Mouse (Mus musculus) neural tube, embryonic 14.5 days (tissue): Measurements from ENCODE around the gene Tcte3. TPM values are rescaled to one million over a fixed set of nuclear protein-coding genes. Genes with fewer than 3 reads are reported as not detected.
"Not testable (repeated sequence)": the region's sequence is repeated elsewhere in the genome, so short reads cannot be mapped to it uniquely, and the experiment has no call there.

Experiments used
- ATAC-seq: fragments of 200-750 bp; cut with Nextera tagmentation; 2 replicates; pipeline ENCODE4 v1.8.0; 2017; ENCODE audit warnings: low read depth, mild to moderate bottlenecking, moderate TSS enrichment, moderate library complexity
- H3K27ac ChIP-seq: fragments of 300-500 bp; sonication (generic); 2 replicates; pipeline ENCODE4 v1.5.1; 2014; ENCODE audit warnings: low read depth, mild to moderate bottlenecking, control low read depth, low read length, moderate library complexity, mixed read lengths
- H3K27me3 ChIP-seq: fragments of 300-500 bp; sonication (generic); 2 replicates; pipeline ENCODE4 v1.6.1; 2014; ENCODE audit warnings: low read length; ENCODE audit not compliant: control insufficient read depth, insufficient read depth
- H3K36me3 ChIP-seq: fragments of 300-500 bp; sonication (generic); 2 replicates; pipeline ENCODE4 v1.6.1; 2014; ENCODE audit warnings: low read length, mixed read lengths; ENCODE audit not compliant: control insufficient read depth, insufficient read depth
- H3K4me1 ChIP-seq: fragments of 300-500 bp; sonication (generic); 2 replicates; pipeline ENCODE4 v1.6.1; 2014; ENCODE audit warnings: low read length; ENCODE audit not compliant: control insufficient read depth, insufficient read depth
- H3K4me2 ChIP-seq: fragments of 300-500 bp; sonication (generic); 2 replicates; pipeline ENCODE4 v1.6.1; 2014; ENCODE audit warnings: mild to moderate bottlenecking, low read depth, low read length, control low read depth
- H3K4me3 ChIP-seq: fragments of 300-500 bp; sonication (generic); 2 replicates; pipeline ENCODE4 v1.5.1; 2014; ENCODE audit warnings: low read depth, low read length, control low read depth, mixed read lengths
- H3K9ac ChIP-seq: fragments of 300-500 bp; sonication (generic); replicated peaks from 2 replicates; pipeline ENCODE4 v1.6.1; 2014; ENCODE audit warnings: low read depth, mild to moderate bottlenecking, control low read depth, low read length, mixed read lengths
- H3K9me3 ChIP-seq: fragments of 300-500 bp; sonication (generic); 2 replicates; pipeline ENCODE4 v1.6.1; 2016; ENCODE audit warnings: low read length; ENCODE audit not compliant: control insufficient read depth
- WGBS: fragments of 180-500 bp; shearing (Covaris S2); extraction: QIAGEN DNeasy Blood & Tissue Kit; methylation state at CpG from one replicate; pipeline ENCODE4 v1.1.7; 2014; 5-methylcytosine and 5-hydroxymethylcytosine counted together
- polyA plus RNA-seq: library from polyadenylated mRNA; unstranded; fragments of >200 nt; fragmentation: Nextera tagmentation; extraction: Ambion mirVana; gene quantifications from 2 replicates; pipeline ENCODE4 v1.2.1, GENCODE M21; 2014

The Tcte3 gene
- polyA plus RNA-seq, 1 experiment from 2014 or later: 0.68 TPM

DNA sequence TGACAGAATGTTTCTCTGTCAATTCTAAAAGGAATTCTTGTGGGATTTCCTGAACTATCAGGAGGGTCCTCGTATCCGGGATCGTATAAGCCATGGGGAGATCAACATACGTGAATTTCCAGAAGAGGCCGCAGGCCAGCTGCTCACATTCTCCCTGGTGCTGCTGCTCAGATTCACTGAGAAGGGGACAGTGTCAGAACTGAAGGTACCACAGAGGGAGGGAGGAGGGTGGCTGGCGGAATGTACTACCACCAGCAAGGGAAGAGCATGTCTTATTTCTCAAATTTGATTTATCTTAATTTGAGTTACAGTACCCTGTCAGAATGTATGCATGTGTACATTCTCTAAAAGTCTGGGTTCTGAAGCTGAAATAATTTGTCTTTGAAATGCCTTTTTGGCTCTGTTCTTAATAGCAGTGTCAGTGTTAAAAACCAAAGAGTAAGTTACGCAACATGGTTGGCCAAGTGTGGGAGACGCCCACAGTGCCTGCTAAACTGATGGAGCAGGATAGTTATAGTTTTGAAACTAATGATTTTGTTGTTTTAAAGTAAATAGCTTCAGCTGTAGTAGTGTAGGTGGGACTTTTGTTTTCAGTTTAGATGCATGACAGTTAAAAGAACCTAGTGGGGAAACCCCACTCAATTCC, 12.0 kb upstream of the Tcte3 start:
- peaks cover 12% of the 10 kb centered on the region for H3K36me3 ChIP-seq
- H3K4me1 ChIP-seq, H3K4me3 ChIP-seq, H3K9me3 ChIP-seq, H3K9ac ChIP-seq, H3K27ac ChIP-seq, H3K4me2 ChIP-seq, H3K27me3 ChIP-seq, ATAC-seq: not testable (repeated sequence)
- WGBS: 97% methylated on average over 5 of the region's 8 CpGs

DNA sequence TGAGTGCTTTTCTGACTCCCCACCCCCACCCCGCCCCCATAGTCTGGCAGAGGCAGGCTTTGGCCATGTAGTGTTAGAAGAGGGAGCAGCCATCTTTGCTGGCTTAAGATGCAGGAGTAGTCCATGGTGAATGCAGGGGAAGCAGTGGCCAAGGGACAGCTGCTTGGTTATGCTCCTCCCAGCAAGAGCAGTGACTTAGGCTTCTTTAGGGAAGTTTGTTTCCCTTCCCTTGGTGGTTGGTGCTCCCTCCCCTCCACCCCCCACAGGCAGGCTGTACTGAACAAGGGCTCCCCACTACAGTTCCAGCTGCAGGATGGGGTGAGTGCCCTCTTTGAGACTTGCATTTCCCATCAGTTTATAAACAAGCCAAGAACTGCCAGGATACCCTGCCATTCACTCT, 11.5 kb upstream of the Tcte3 start:
- WGBS: 64% methylated on average over 1 of the region's 1 CpGs

DNA sequence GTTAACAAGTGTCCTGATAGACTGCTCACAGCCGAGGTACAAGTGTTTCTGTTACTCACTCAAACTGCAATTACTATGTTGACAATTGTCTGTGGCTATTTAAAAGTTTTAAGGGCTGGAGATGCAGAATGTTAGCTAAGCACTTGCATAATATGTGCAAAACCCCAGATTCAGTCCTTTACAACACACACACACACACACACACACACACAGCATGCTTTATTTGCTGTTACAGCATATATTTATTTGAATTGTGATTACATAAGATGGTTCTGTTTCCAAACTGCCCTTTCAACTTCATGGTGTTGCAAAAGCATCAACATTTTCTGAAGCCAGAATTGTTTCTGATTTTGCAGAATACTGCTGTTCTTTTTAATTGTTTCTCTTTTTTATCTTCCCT, 9.1 kb upstream of the Tcte3 start:
- H3K4me2 ChIP-seq: not testable (repeated sequence)

More for the DNA sequence above, 11.5 kb upstream of the Tcte3 start:
- H3K27ac ChIP-seq, H3K4me3 ChIP-seq, H3K4me1 ChIP-seq, H3K9me3 ChIP-seq, H3K4me2 ChIP-seq, ATAC-seq, H3K9ac ChIP-seq, H3K27me3 ChIP-seq: not testable (repeated sequence)
- H3K36me3 ChIP-seq: peaks cover 12% of the 10 kb centered on the region

GRCm38 (mm10) chr17:15040455-15040854, 833 bp downstream of the Tcte3 start:
- not testable (repeated sequence) for H3K4me3 ChIP-seq, H3K9ac ChIP-seq, H3K4me2 ChIP-seq, H3K27me3 ChIP-seq, H3K27ac ChIP-seq, H3K4me1 ChIP-seq, H3K9me3 ChIP-seq, H3K36me3 ChIP-seq
- ATAC-seq: 0 out of 2 replicates have a peak, but pooled peaks have one; percentile 19
- WGBS: no CpG with 5 or more reads among the region's 3 CpGs

More for the DNA sequence above, 9.1 kb upstream of the Tcte3 start:
- H3K27ac ChIP-seq, H3K27me3 ChIP-seq, H3K4me1 ChIP-seq, H3K9me3 ChIP-seq, ATAC-seq, H3K9ac ChIP-seq, H3K4me3 ChIP-seq, H3K36me3 ChIP-seq: not testable (repeated sequence)
- no CpG with 5 or more reads among the region's 1 CpGs for WGBS

DNA sequence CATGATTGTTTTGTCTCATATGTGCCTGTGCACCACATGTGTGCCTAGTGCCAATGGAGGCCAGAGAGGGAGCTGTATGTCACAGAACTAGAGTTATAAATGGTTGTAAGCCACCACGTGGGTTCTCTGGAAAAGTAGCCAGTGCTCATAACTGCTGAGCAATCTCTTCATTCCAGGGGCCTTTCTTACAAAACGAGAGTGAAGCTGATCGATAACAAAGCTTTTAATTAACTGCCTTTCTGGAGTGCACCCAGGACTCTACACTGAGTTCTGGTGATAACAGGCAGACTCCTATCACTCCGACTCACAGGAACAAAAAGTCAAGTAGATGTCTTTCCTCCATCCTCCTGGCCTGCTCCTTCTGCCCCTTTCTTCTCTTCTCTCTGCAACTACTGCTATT, 9.9 kb downstream of the Tcte3 start:
- H3K36me3 ChIP-seq, H3K4me1 ChIP-seq, H3K9ac ChIP-seq, H3K27ac ChIP-seq, H3K4me2 ChIP-seq, H3K9me3 ChIP-seq, ATAC-seq, H3K4me3 ChIP-seq, H3K27me3 ChIP-seq: not testable (repeated sequence)
- no CpG with 5 or more reads among the region's 4 CpGs for WGBS

DNA sequence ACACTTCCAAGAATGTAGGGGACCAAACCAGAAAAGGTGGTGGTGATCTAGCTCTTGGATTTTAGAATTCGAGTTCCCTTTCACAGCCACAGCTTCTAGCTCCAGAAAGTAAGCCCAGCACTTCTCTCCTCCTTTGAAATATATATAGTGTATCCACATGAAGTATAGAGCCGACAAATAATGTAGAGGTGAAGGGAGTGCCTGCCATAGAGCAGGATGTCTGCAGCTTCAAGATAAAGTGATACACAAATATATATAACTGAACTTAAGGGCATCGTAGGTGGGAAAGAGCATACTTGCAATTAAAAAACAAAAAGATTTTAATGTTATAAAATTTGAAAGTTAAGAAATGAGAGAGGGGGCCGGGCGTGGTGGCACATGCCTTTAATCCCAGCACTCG, 15.8 kb downstream of the Tcte3 start:
- H3K4me3 ChIP-seq, ATAC-seq, H3K4me1 ChIP-seq, H3K27me3 ChIP-seq, H3K9me3 ChIP-seq, H3K4me2 ChIP-seq, H3K36me3 ChIP-seq, H3K9ac ChIP-seq, H3K27ac ChIP-seq: not testable (repeated sequence)
- WGBS: no CpG with 5 or more reads among the region's 6 CpGs

- H3K36me3 ChIP-seq, H3K4me3 ChIP-seq, H3K9me3 ChIP-seq, H3K27ac ChIP-seq, H3K27me3 ChIP-seq, H3K4me1 ChIP-seq, H3K4me2 ChIP-seq, H3K9ac ChIP-seq: not testable (repeated sequence)
- no CpG with 5 or more reads among the region's 48 CpGs for WGBS
- peak; percentile 90 for ATAC-seq
Observed at GRCm38 (mm10) chr17:15024502-15025193, 16.6 kb downstream of the Tcte3 start.

DNA sequence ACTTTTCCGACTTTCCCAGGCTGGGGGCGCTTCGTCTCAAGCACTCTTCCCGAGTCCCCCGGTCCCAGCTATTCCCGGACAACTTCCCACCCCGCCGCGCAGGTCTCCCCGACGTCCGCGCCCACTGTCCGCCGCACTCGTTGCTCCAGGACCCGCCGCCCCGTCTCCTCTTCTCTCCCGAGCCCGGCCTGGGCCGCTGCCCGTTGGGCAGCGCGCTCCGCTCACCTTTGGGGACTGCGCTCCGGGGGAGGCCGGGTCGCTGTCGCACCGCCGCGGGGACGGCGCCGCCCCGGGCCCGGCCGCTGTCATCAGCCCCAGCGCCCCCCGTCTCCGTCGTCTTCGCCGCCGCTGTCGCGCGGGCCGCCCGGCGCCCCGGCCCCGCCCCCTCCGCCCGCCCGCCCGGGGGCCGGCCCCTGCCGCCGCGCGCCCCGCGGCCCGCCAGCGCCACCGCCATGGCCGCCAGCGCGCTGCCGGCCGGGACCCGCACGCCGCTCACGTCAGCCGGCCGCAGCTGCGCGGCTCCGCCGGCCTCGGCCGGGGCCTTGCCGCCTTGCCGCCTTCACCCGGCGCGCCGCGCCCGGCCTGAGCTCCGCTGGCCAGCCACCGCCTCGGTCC, 17.3 kb downstream of the Tcte3 start:
- not testable (repeated sequence) for H3K36me3 ChIP-seq, H3K9ac ChIP-seq, H3K27ac ChIP-seq, H3K27me3 ChIP-seq, H3K4me2 ChIP-seq, H3K9me3 ChIP-seq, H3K4me3 ChIP-seq, H3K4me1 ChIP-seq
- peak; percentile 76 for ATAC-seq
- no CpG with 5 or more reads among the region's 97 CpGs for WGBS

GRCm38 (mm10) chr17:15021503-15022220, 19.6 kb downstream of the Tcte3 start:
- H3K4me2 ChIP-seq, H3K36me3 ChIP-seq, H3K27me3 ChIP-seq, H3K27ac ChIP-seq, ATAC-seq, H3K9me3 ChIP-seq, H3K4me1 ChIP-seq, H3K4me3 ChIP-seq, H3K9ac ChIP-seq: not testable (repeated sequence)
- WGBS: 65% methylated on average over 3 of the region's 3 CpGs
